Mouse (Mus musculus) limb, embryonic 14.5 days (tissue): ENCODE data around the gene Tnpo2. TPM values are rescaled to one million over a fixed set of nuclear protein-coding genes. Genes with fewer than 3 reads are reported as not detected.

ENCODE experiments used
- ATAC-seq: fragments of 200-750 bp; cut with Nextera tagmentation; 2 replicates; pipeline ENCODE4 v1.8.0; 2017; ENCODE audit warnings: low read depth, moderate number of reproducible peaks, moderate TSS enrichment; ENCODE audit not compliant: low FRiP score
- DNase-seq: peaks from one replicate; pipeline ENCODE4 v3.0.0-alpha.2; 2015; ENCODE audit warnings: low spot score
- H3K27ac ChIP-seq: fragments of 300-500 bp; sonication (generic); replicated peaks from 2 replicates; pipeline ENCODE4 v1.5.1; 2014; ENCODE audit warnings: low read depth, mild to moderate bottlenecking, low read length, moderate library complexity, mixed read lengths
- H3K27me3 ChIP-seq: fragments of 300-500 bp; sonication (generic); 2 replicates; pipeline ENCODE4 v1.6.1; 2014; ENCODE audit warnings: low read length, mixed read lengths; ENCODE audit not compliant: control insufficient read depth, insufficient read depth
- H3K36me3 ChIP-seq: fragments of 300-500 bp; sonication (generic); 2 replicates; pipeline ENCODE4 v1.6.1; 2014; ENCODE audit warnings: mild to moderate bottlenecking, low read length, moderate library complexity, mixed read lengths; ENCODE audit not compliant: control insufficient read depth, insufficient read depth
- H3K4me1 ChIP-seq: fragments of 300-500 bp; sonication (generic); 2 replicates; pipeline ENCODE4 v1.6.1; 2014; ENCODE audit warnings: antibody characterized with exemption, low read length, mixed read lengths; ENCODE audit not compliant: control insufficient read depth, insufficient read depth
- H3K4me2 ChIP-seq: fragments of 300-500 bp; sonication (generic); replicated peaks from 2 replicates; pipeline ENCODE4 v1.6.1; 2014; ENCODE audit warnings: low read depth, mild to moderate bottlenecking, low read length, moderate library complexity; ENCODE audit not compliant: severe bottlenecking
- H3K4me3 ChIP-seq: fragments of 300-500 bp; sonication (generic); replicated peaks from 2 replicates; pipeline ENCODE4 v1.5.1; 2014; ENCODE audit warnings: low read length
- H3K9ac ChIP-seq: fragments of 300-500 bp; sonication (generic); 2 replicates; pipeline ENCODE4 v1.6.1; 2014; ENCODE audit warnings: mild to moderate bottlenecking, low read depth, low read length, moderate library complexity; ENCODE audit not compliant: severe bottlenecking
- H3K9me3 ChIP-seq: fragments of 300-500 bp; sonication (generic); 2 replicates; pipeline ENCODE4 v1.6.1; 2016; ENCODE audit warnings: low read length; ENCODE audit not compliant: control insufficient read depth
- POLR2A ChIP-seq: fragments of 200-500 bp; IDR thresholded peaks from 2 replicates; pipeline ENCODE4 v1.8.0; 2012; ENCODE audit warnings: inconsistent platforms, mild to moderate bottlenecking, moderate library complexity, borderline replicate concordance; ENCODE audit not compliant: insufficient read depth, insufficient read length; ENCODE audit errors: extremely low read depth
- WGBS: fragments of 180-500 bp; shearing (Covaris S2); extraction: QIAGEN DNeasy Blood & Tissue Kit; methylation state at CpG from one replicate; pipeline ENCODE4 v1.1.7; 2014; 5-methylcytosine and 5-hydroxymethylcytosine counted together
- polyA plus RNA-seq, 2 experiments: library from polyadenylated mRNA; depleted of rRNA in 1 of 2; stranded (reverse) in 1 of 2; unstranded in 1 of 2; fragments of >200 nt; fragmentation: Nextera tagmentation in 1 of 2; extraction: Ambion mirVana in 1 of 2; gene quantifications; 2 replicates each; pipeline versions ENCODE4 v1.2.1 to v1.2.3; 2012 to 2014

Tnpo2 gene
- polyA plus RNA-seq, 2 experiments: 18.0 to 89.9 TPM

DNA sequence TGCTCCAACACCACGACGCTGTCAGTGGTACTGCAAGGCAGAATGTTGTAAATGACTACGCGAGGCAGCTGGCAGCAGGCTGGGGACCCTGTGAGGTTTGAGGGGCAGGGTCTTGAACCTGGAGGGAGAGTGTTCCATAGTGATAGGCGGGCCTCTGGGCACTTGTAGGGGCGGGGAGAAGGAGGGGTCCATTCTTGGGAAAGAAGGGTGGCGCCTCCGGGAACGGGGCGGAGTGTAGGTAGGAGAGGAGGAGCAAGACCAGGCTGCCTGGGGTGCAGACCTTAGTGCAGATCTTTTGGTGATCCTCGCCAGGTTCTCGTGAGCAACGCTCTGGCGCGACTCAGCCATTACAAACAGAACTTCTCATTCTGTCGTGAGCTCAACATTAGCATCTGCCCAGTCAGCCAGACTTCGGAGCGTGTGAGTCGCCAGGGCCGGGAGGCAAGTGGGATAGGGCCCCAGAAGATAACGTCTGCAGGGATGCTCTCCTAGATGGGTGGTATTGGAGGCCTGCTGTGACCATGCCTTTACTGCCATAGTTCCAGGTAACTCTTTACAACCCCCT is 54.9 kb downstream of the Tnpo2 start:
- H3K27ac ChIP-seq: no peak overlapping the region
- H3K27me3 ChIP-seq: no peaks in the 10 kb centered on the region
- peaks cover 54% of the 10 kb centered on the region for H3K36me3 ChIP-seq
- no peak overlapping the region for H3K9ac ChIP-seq
- H3K4me1 ChIP-seq: no peaks in the 10 kb centered on the region
- H3K4me3 ChIP-seq: no peak overlapping the region
- no peak overlapping the region for H3K4me2 ChIP-seq
- TF ChIP-seq POLR2A: no peak
- 28% methylated on average over 21 of the region's 21 CpGs for WGBS
- ATAC-seq (no peak), DNase-seq (no peak)
- no peaks in the 10 kb centered on the region for H3K9me3 ChIP-seq

DNA sequence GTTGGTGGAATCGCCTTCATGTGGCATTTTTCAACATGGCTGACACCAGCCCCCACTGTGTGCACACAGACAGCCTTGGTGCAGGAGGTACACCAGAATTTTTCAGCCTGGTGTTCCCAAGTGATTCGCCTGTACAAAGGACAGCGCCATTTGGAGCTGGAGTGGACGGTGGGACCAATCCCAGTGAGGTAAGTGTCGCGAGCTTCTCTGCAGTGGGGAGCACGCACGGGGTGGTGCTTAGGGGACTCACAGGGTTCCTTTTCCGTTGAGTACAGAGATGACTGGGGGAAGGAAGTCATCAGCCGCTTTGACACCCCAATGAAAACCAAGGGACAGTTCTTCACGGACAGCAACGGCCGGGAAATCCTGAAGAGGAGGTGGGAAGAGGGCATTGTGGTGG is 58.3 kb downstream of the Tnpo2 start:
- Histone ChIP-seq H3K36me3 (peaks cover 51% of the 10 kb centered on the region), H3K27ac (no peak overlapping the region), H3K4me1 (no peaks in the 10 kb centered on the region), H3K27me3 (no peaks in the 10 kb centered on the region), H3K4me2 (no peak overlapping the region), H3K9me3 (no peaks in the 10 kb centered on the region), H3K4me3 (no peak overlapping the region), H3K9ac (no peak overlapping the region)
- TF ChIP-seq POLR2A: no peak
- 90% methylated on average over 13 of the region's 13 CpGs for WGBS
- no peak for ATAC-seq
- no peak for DNase-seq

- DNase-seq: no peak
Measured at GRCm38 (mm10) chr8:85095566-85095965, 58.9 kb downstream of the Tnpo2 start.

DNA sequence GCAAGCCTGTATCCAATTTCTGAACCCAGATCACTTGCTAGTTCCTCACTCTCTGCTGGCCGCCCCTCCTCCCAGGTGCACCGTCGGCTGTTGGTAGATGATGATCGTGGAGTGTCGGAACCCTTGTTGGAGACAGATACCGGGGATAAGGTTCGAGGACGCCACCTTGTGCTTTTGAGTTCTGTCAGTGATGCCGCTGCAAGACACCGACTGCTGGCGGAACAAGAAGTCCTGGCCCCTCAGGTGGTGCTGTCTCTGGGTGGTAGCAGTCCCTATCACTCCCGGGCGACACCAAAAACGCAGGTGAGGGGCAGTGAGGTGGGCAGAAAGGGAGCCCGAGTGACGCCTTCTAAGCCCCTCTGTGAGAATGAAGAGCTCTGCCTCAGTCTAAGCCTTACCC is 59.5 kb downstream of the Tnpo2 start:
- Histone ChIP-seq H3K4me1 (no peaks in the 10 kb centered on the region), H3K9ac (no peak overlapping the region), H3K27me3 (no peaks in the 10 kb centered on the region), H3K4me2 (no peak overlapping the region), H3K36me3 (peaks cover 51% of the 10 kb centered on the region), H3K27ac (no peak overlapping the region), H3K4me3 (no peak overlapping the region), H3K9me3 (no peaks in the 10 kb centered on the region)
- TF ChIP-seq POLR2A: no peak
- WGBS: 93% methylated on average over 16 of the region's 16 CpGs
- DNase-seq (no peak), ATAC-seq (no peak)

More at GRCm38 (mm10) chr8:85095566-85095965, 58.9 kb downstream of the Tnpo2 start:
- WGBS: 93% methylated on average over 7 of the region's 7 CpGs
- peaks cover 51% of the 10 kb centered on the region for H3K36me3 ChIP-seq
- no peaks in the 10 kb centered on the region for H3K27me3 ChIP-seq
- H3K4me2 ChIP-seq: no peak overlapping the region
- H3K4me1 ChIP-seq: no peaks in the 10 kb centered on the region
- ATAC-seq: no peak
- H3K4me3 ChIP-seq: no peak overlapping the region
- no peak overlapping the region for H3K27ac ChIP-seq
- no peaks in the 10 kb centered on the region for H3K9me3 ChIP-seq
- no peak overlapping the region for H3K9ac ChIP-seq
- no peak for TF ChIP-seq POLR2A

DNA sequence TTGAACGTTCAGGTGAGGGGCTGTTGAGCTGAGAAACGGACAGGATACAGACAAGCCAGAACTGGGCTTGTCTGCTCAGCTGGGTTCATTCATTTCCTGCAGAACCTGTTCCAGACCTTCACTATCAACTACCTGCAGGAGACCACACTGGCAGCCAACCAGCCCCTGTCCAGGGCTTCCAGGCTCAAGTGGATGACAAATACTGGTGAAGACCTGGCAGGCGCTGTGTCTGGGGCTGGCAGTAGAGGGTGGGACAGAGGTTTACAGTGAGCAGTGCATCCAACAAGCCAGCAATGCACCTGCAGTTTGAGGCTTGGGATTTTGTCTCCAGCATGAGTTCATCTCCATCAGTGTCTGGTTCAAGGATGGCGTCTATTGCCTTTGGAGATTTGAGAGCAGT is 60.1 kb downstream of the Tnpo2 start:
- DNase-seq: no peak
- no peak overlapping the region for H3K4me3 ChIP-seq
- peaks cover 51% of the 10 kb centered on the region for H3K36me3 ChIP-seq
- H3K4me2 ChIP-seq: no peak overlapping the region
- no peak for ATAC-seq
- H3K9me3 ChIP-seq: no peaks in the 10 kb centered on the region
- WGBS: 93% methylated on average over 4 of the region's 4 CpGs
- TF ChIP-seq POLR2A: no peak
- no peak overlapping the region for H3K9ac ChIP-seq
- no peaks in the 10 kb centered on the region for H3K4me1 ChIP-seq
- H3K27me3 ChIP-seq: no peaks in the 10 kb centered on the region
- no peak overlapping the region for H3K27ac ChIP-seq
